Mouse (Mus musculus): ENCODE measurements at regions not wholly inside any gene's neighbourhood (a gene's known extent, or its start where the extent isn't known, plus 50 kb on each side); places are given as distances from the start of the nearest gene placed in this dataset.

- ATAC-seq (ENCODE audit: low FRiP score): no peak
- Histone ChIP-seq H3K9me3 (replicated peaks) (no peaks in the 10 kb centered on the region), H3K27ac (no peak overlapping the region), H3K9ac (no peak overlapping the region), H3K27me3 (no peaks in the 10 kb centered on the region), H3K4me1 (no peaks in the 10 kb centered on the region), H3K36me3 (no peaks in the 10 kb centered on the region), H3K4me3 (no peak overlapping the region), H3K4me2 (replicated peaks) (no peak overlapping the region)
Measured at GRCm38 (mm10) chr12:35667218-35667617, 132.4 kb upstream of the Ahr start.

- WGBS: 82% methylated on average over 2 of the region's 2 CpGs
- Histone ChIP-seq H3K4me2 (replicated peaks) (no peak overlapping the region), H3K9ac (no peak overlapping the region), H3K4me1 (no peaks in the 10 kb centered on the region), H3K9me3 (replicated peaks) (no peaks in the 10 kb centered on the region), H3K27ac (no peak overlapping the region), H3K27me3 (no peaks in the 10 kb centered on the region), H3K4me3 (no peak overlapping the region), H3K36me3 (no peaks in the 10 kb centered on the region)
- ATAC-seq (ENCODE audit: low FRiP score): no peak
Measured at GRCm38 (mm10) chr12:35666062-35666461, 131.2 kb upstream of the Ahr start.

- no peaks in the 10 kb centered on the region for H3K36me3 ChIP-seq
- H3K4me2 ChIP-seq (replicated peaks): no peak overlapping the region
- ATAC-seq (ENCODE audit: low FRiP score): no peak
- H3K4me3 ChIP-seq: no peak overlapping the region
- no peak overlapping the region for H3K27ac ChIP-seq
- WGBS: 90% methylated on average over 1 of the region's 1 CpGs
- H3K9ac ChIP-seq: no peak overlapping the region
- H3K27me3 ChIP-seq: no peaks in the 10 kb centered on the region
- H3K4me1 ChIP-seq: no peaks in the 10 kb centered on the region
- no peaks in the 10 kb centered on the region for H3K9me3 ChIP-seq (replicated peaks)
Measured at GRCm38 (mm10) chr12:35663062-35663461, 128.2 kb upstream of the Ahr start.

GRCm38 (mm10) chr12:35656563-35656962 lies 121.7 kb upstream of the Ahr start:
- Histone ChIP-seq H3K27ac (no peak overlapping the region), H3K9me3 (replicated peaks) (no peaks in the 10 kb centered on the region), H3K36me3 (no peaks in the 10 kb centered on the region), H3K9ac (no peak overlapping the region), H3K4me1 (no peaks in the 10 kb centered on the region), H3K27me3 (no peaks in the 10 kb centered on the region), H3K4me2 (replicated peaks) (no peak overlapping the region), H3K4me3 (no peak overlapping the region)
- ATAC-seq (ENCODE audit: low FRiP score): no peak
- WGBS: 78% methylated on average over 3 of the region's 3 CpGs

GRCm38 (mm10) chr12:35649772-35650171 lies 114.9 kb upstream of the Ahr start:
- Histone ChIP-seq H3K27me3 (no peaks in the 10 kb centered on the region), H3K27ac (no peak overlapping the region), H3K4me2 (replicated peaks) (no peak overlapping the region), H3K9ac (no peak overlapping the region), H3K4me3 (no peak overlapping the region), H3K9me3 (replicated peaks) (no peaks in the 10 kb centered on the region), H3K4me1 (no peaks in the 10 kb centered on the region), H3K36me3 (no peaks in the 10 kb centered on the region)
- 85% methylated on average over 3 of the region's 3 CpGs for WGBS
- ATAC-seq (ENCODE audit: low FRiP score): no peak

- H3K4me2 ChIP-seq (replicated peaks): no peak overlapping the region
- no peak overlapping the region for H3K4me3 ChIP-seq
- no peaks in the 10 kb centered on the region for H3K36me3 ChIP-seq
- H3K4me1 ChIP-seq: no peaks in the 10 kb centered on the region
- H3K27me3 ChIP-seq: no peaks in the 10 kb centered on the region
- H3K9me3 ChIP-seq (replicated peaks): no peaks in the 10 kb centered on the region
- H3K9ac ChIP-seq: no peak overlapping the region
- ATAC-seq (ENCODE audit: low FRiP score): no peak
- H3K27ac ChIP-seq: no peak overlapping the region
Measured at GRCm38 (mm10) chr12:35642473-35642872, 107.6 kb upstream of the Ahr start.

GRCm38 (mm10) chr12:35641741-35642140 lies 106.9 kb upstream of the Ahr start:
- no peak for ATAC-seq (ENCODE audit: low FRiP score)
- Histone ChIP-seq H3K36me3 (no peaks in the 10 kb centered on the region), H3K4me3 (no peak overlapping the region), H3K4me1 (no peaks in the 10 kb centered on the region), H3K9ac (no peak overlapping the region), H3K27me3 (no peaks in the 10 kb centered on the region), H3K27ac (no peak overlapping the region), H3K9me3 (replicated peaks) (no peaks in the 10 kb centered on the region), H3K4me2 (replicated peaks) (no peak overlapping the region)
- 43% methylated on average over 1 of the region's 1 CpGs for WGBS

GRCm38 (mm10) chr12:35640911-35641345 lies 106.1 kb upstream of the Ahr start:
- H3K27ac ChIP-seq: no peak overlapping the region
- no peak for ATAC-seq (ENCODE audit: low FRiP score)
- no peak overlapping the region for H3K4me2 ChIP-seq (replicated peaks)
- H3K27me3 ChIP-seq: no peaks in the 10 kb centered on the region
- H3K9ac ChIP-seq: no peak overlapping the region
- no peak overlapping the region for H3K4me3 ChIP-seq
- no peaks in the 10 kb centered on the region for H3K9me3 ChIP-seq (replicated peaks)
- WGBS: 66% methylated on average over 3 of the region's 3 CpGs
- H3K36me3 ChIP-seq: no peaks in the 10 kb centered on the region
- H3K4me1 ChIP-seq: no peaks in the 10 kb centered on the region

GRCm38 (mm10) chr12:35623484-35623883 lies 88.6 kb upstream of the Ahr start:
- Histone ChIP-seq H3K9me3 (replicated peaks) (no peaks in the 10 kb centered on the region), H3K4me1 (no peaks in the 10 kb centered on the region), H3K4me2 (replicated peaks) (no peak overlapping the region), H3K9ac (no peak overlapping the region), H3K27me3 (no peaks in the 10 kb centered on the region), H3K4me3 (no peak overlapping the region), H3K27ac (no peak overlapping the region), H3K36me3 (no peaks in the 10 kb centered on the region)
- 76% methylated on average over 3 of the region's 3 CpGs for WGBS
- ATAC-seq (ENCODE audit: low FRiP score): no peak

GRCm38 (mm10) chr12:35614885-35615284 lies 80.0 kb upstream of the Ahr start:
- 82% methylated on average over 4 of the region's 4 CpGs for WGBS
- ATAC-seq (ENCODE audit: low FRiP score): no peak

GRCm38 (mm10) chr12:35607652-35608051 lies 72.8 kb upstream of the Ahr start:
- no peaks in the 10 kb centered on the region for H3K4me1 ChIP-seq
- H3K4me2 ChIP-seq (replicated peaks): no peak overlapping the region
- H3K4me3 ChIP-seq: no peak overlapping the region
- H3K27ac ChIP-seq: no peak overlapping the region
- no peaks in the 10 kb centered on the region for H3K27me3 ChIP-seq
- WGBS: 78% methylated on average over 1 of the region's 1 CpGs
- ATAC-seq (ENCODE audit: low FRiP score): no peak
- no peaks in the 10 kb centered on the region for H3K36me3 ChIP-seq
- no peak overlapping the region for H3K9ac ChIP-seq
- H3K9me3 ChIP-seq (replicated peaks): no peaks in the 10 kb centered on the region

More at GRCm38 (mm10) chr12:35614885-35615284, 80.0 kb upstream of the Ahr start:
- no peak overlapping the region for H3K27ac ChIP-seq
- H3K4me2 ChIP-seq (replicated peaks): no peak overlapping the region
- no peaks in the 10 kb centered on the region for H3K36me3 ChIP-seq
- H3K27me3 ChIP-seq: no peaks in the 10 kb centered on the region
- no peak overlapping the region for H3K9ac ChIP-seq
- H3K4me3 ChIP-seq: no peak overlapping the region
- no peaks in the 10 kb centered on the region for H3K9me3 ChIP-seq (replicated peaks)
- H3K4me1 ChIP-seq: no peaks in the 10 kb centered on the region

- no peak overlapping the region for H3K4me3 ChIP-seq
- no peak for ATAC-seq (ENCODE audit: low FRiP score)
Measured at GRCm38 (mm10) chr12:35603742-35604141, 68.9 kb upstream of the Ahr start.

GRCm38 (mm10) chr12:35602589-35602988 lies 67.8 kb upstream of the Ahr start:
- H3K4me3 ChIP-seq: no peak overlapping the region
- ATAC-seq (ENCODE audit: low FRiP score): no peak
- no peak overlapping the region for H3K27ac ChIP-seq
- 93% methylated on average over 3 of the region's 3 CpGs for WGBS
- H3K9ac ChIP-seq: no peak overlapping the region
- no peaks in the 10 kb centered on the region for H3K27me3 ChIP-seq
- no peaks in the 10 kb centered on the region for H3K9me3 ChIP-seq (replicated peaks)
- H3K4me2 ChIP-seq (replicated peaks): no peak overlapping the region
- H3K36me3 ChIP-seq: no peaks in the 10 kb centered on the region
- no peaks in the 10 kb centered on the region for H3K4me1 ChIP-seq

More at GRCm38 (mm10) chr12:35603742-35604141, 68.9 kb upstream of the Ahr start:
- Histone ChIP-seq H3K4me1 (no peaks in the 10 kb centered on the region), H3K9me3 (replicated peaks) (no peaks in the 10 kb centered on the region), H3K36me3 (no peaks in the 10 kb centered on the region), H3K9ac (no peak overlapping the region), H3K4me2 (replicated peaks) (no peak overlapping the region), H3K27me3 (no peaks in the 10 kb centered on the region), H3K27ac (no peak overlapping the region)
- WGBS: 100% methylated on average over 1 of the region's 1 CpGs

GRCm38 (mm10) chr12:35598298-35598697 lies 63.5 kb upstream of the Ahr start:
- Histone ChIP-seq H3K9ac (no peak overlapping the region), H3K27me3 (no peaks in the 10 kb centered on the region), H3K9me3 (replicated peaks) (no peaks in the 10 kb centered on the region), H3K4me2 (replicated peaks) (no peak overlapping the region), H3K4me1 (no peaks in the 10 kb centered on the region), H3K36me3 (no peaks in the 10 kb centered on the region), H3K4me3 (no peak overlapping the region), H3K27ac (no peak overlapping the region)
- ATAC-seq (ENCODE audit: low FRiP score): no peak
- 86% methylated on average over 9 of the region's 9 CpGs for WGBS
